9 mouse cellular contexts compared by ENCODE assay signal in genomic region chr7:118252349-118252748, GRCm38 (mm10). TPM values are rescaled to one million over a fixed set of nuclear protein-coding genes. Genes with fewer than 3 reads are reported as not detected.
DNase-seq lines count a peak whose midpoint lies in the region; ATAC-seq lines count a peak whose summit lies in the region.
"Had no signal": no experiment of that assay in that cellular context is flagged by ENCODE, and none has a peak within 500 bp of the region (broad histone marks: within the 10 kb centered on the region; RNA-seq: fewer than 3 reads in every experiment).

No protein-coding gene starts in this region.

- no peaks in the 10 kb centered on the region for H3K27me3 ChIP-seq in heart, embryonic 11.5 days (ENCODE audit: control insufficient read depth, insufficient read depth, low read length)

- peak overlapping the region; percentile 19; the same call in 1 of the 2 replicates for H3K4me2 ChIP-seq in heart, embryonic 11.5 days

- H3K9me3 ChIP-seq in heart, embryonic 11.5 days (replicated peaks; ENCODE audit: control insufficient read depth, low read length), result no peaks in the 10 kb centered on the region

- no peaks in the 10 kb centered on the region for H3K36me3 ChIP-seq in heart, embryonic 11.5 days (ENCODE audit: control insufficient read depth, insufficient read depth, low read length)

- no peak overlapping the region for H3K4me3 ChIP-seq in heart, embryonic 11.5 days (ENCODE audit: low read depth, low read length)
- H3K4me3 ChIP-seq: erythroblast, embryonic 14.5 days had no signal

- H3K4me1 ChIP-seq in heart, embryonic 11.5 days (ENCODE audit: control insufficient read depth, insufficient read depth, low read length), result peaks cover 4% of the 10 kb centered on the region; the same call in 1 of the 2 replicates

- peak; percentile 22 for DNase-seq in kidney, adult 18-20 months
- no peak for DNase-seq in kidney, postnatal 10 days
- DNase-seq in cerebellum, adult 18-20 months, result peak; percentile 85 to 91
- DNase-seq in lung, adult 18-20 months, result peak; percentile 84 to 90
- no peak for DNase-seq in frontal cortex, adult 2 months (ENCODE audit: extremely low spot score in 1 of 2, low spot score in 1 of 2)
- DNase-seq in thymus, postnatal 0 days (ENCODE audit: low spot score), result no peak

- ATAC-seq in heart, embryonic 11.5 days (replicated peaks; ENCODE audit: insufficient number of reproducible peaks, low FRiP score, low TSS enrichment), result no peak
- ATAC-seq in frontal cortex, adult (ENCODE audit: low TSS enrichment), result no peak

- peak overlapping the region; percentile 85 for H3K27ac ChIP-seq in heart, embryonic 11.5 days (ENCODE audit: low read depth, low read length)

- WGBS in heart, embryonic 11.5 days (ENCODE audit: insufficient replicate concordance), result 16% methylated on average over 4 of the region's 4 CpGs

- no peak overlapping the region for H3K9ac ChIP-seq in heart, embryonic 11.5 days (ENCODE audit: low read depth, low read length)

RNA-seq across cellular contexts. Expression of gene Smg1, which starts 8.9 kb away (rescaled TPM):
- polyA plus RNA-seq in heart, embryonic 11.5 days (2014; fragmentation: Nextera tagmentation; extraction: Ambion mirVana), result 10.4 and 19.0 TPM in 2 replicates
- polyA plus RNA-seq in frontal cortex, adult 2 months (2012; rRNA removed), result 47.3 and 68.9 TPM in 2 replicates
- polyA plus RNA-seq in thymus, postnatal 0 days (2015; fragmentation: Nextera tagmentation; extraction: Ambion mirVana), result 24.0 and 31.4 TPM in 2 replicates

Comparison
In these comparisons a context has a peak if more than half of its experiments do, and no peak if none do; other contexts are left out.
1. DNase-seq: peak in kidney, adult 18-20 months (single experiment), cerebellum, adult 18-20 months (2 of 2) and lung, adult 18-20 months (2 of 2); none in kidney, postnatal 10 days (single experiment), frontal cortex, adult 2 months (0 of 2) and thymus, postnatal 0 days (single experiment).